Mouse (Mus musculus) left cerebral cortex, adult 6 months (tissue): Measurements from ENCODE around the gene Olfr1555-ps1. TPM values are rescaled to one million over a fixed set of nuclear protein-coding genes. Genes with fewer than 3 reads are reported as not detected.

Experiments used
- long read RNA-seq, 2 experiments: library from polyadenylated mRNA; unstranded; transcript quantifications; one replicate each; pipeline ENCODE4 v2.0.0; 2019 to 2020
- polyA plus RNA-seq: library from polyadenylated mRNA; unstranded; fragments of <200 nt; fragmentation: Nextera tagmentation; gene quantifications from 2 replicates; pipeline ENCODE4 v1.2.3, GENCODE M21; 2021

Olfr1555-ps1 gene
- polyA plus RNA-seq: not detected in 2 replicates
- long read RNA-seq, experiment 1: 0 reads
- long read RNA-seq, experiment 2: 0 reads

DNA sequence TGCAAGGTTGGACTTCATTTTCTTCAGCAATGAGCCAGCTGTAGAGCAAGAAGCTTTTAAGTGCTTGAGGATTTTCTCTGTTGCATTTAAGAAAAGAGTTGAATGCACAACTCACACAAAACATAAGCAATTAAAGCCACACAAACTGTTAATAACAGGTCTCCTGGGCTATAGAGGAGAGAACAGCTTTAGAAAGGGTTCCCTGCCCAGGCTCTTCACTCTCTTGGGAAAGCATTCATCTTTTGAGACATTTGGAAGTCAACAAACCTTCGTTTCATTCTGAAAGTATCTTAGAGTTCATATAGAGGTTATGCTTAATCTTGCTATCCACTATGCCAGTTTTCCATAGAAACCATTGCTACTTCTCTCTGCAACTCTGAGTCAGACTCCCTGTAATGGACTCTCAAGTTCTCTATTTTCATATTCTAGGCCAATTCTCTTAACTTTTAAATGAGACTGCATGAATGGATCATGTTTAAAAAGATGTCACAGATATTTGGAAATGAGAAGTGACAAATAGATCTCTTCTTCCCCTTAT, at the start of gene Olfr1555-ps1:
Gene Olfr1555-ps1 (minus strand): TSS at position 51 of the 538 bp plus-strand sequence.

DNA sequence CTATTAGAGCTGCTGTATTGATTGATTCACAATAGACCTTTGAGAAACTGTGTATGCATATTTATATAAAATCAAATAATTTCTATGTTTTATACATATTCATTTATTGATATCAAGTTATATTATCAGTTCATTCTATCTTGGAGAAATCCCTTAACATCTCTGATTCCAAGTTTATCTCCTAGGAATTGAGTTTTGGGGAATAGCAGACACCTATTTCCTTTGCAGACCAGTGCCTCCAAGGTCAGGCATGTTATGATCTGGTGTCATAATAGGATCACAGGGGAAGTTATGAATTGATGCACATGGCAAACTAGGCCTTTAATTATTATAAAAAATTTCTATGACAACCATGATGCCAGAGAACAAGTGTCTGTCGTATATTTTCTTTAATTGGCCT, 30.4 kb upstream of the Olfr1555-ps1 start, which contains the start of gene Olfr1431:
Gene Olfr1431 (plus strand): TSS at position 301 of the 400 bp plus-strand sequence.

DNA sequence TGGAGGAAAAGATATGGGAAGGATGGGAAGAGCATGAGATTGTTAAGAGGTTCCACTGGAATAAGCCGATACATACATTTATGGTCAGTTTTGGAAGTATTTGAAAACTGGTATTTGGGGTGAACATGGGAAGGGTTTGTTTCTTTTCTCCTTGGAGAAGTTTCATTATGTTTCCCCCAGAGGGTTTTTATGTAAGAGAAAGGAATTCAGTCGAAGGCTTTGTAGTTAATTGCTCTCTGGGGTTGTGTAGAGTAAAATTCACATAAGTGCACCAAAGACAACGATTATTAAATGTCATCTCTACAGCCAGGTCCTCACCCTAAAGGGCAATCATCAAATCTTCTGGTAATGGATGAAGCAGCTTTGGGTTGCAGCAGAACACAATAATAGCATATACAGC, 46.8 kb downstream of the Olfr1555-ps1 start, which contains the start of gene Olfr76:
Gene Olfr76 (minus strand): TSS at position 101 of the 400 bp plus-strand sequence.

DNA sequence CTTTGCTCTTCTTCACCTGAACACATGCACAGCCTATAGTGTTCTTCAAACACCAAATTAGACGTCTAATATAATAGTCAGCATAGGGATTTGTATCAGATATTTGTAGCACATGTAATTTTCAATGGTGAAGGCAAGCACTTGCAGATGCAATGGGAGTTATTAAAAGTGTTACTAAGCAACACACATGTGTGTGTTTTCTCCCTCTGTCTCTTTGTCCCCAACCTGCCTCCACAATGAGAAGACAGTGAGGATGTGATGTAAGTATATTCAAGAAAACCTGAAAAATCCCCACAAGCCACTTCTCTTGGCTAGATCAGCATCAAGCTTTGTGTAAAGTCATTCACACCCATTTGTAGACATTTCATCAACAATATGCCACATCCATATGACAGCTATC, 54.1 kb downstream of the Olfr1555-ps1 start, which contains the start of gene Olfr1428:
Gene Olfr1428 (minus strand): TSS at position 101 of the 400 bp plus-strand sequence.

Other genes with a start within 250 kb of the Olfr1555-ps1 start
- gene Osbp, start 204.2 kb downstream of the Olfr1555-ps1 start, polyA plus RNA-seq: 5.7 and 5.8 TPM in 2 replicates
- gene Olfr1423, start 128.8 kb downstream of the Olfr1555-ps1 start, polyA plus RNA-seq: not detected in 2 replicates
- not detected in 2 replicates for gene Olfr1424, start 107.4 kb downstream of the Olfr1555-ps1 start, polyA plus RNA-seq
- gene Olfr1425, start 92.4 kb downstream of the Olfr1555-ps1 start, polyA plus RNA-seq: not detected in 2 replicates
- gene Olfr1426, start 78.1 kb downstream of the Olfr1555-ps1 start, polyA plus RNA-seq: not detected in 2 replicates
- gene Olfr1427, start 66.8 kb downstream of the Olfr1555-ps1 start, polyA plus RNA-seq: not detected in 2 replicates
- gene Olfr1428, start 54.2 kb downstream of the Olfr1555-ps1 start, polyA plus RNA-seq: not detected in 2 replicates
- not detected in 2 replicates for gene Olfr76, start 46.9 kb downstream of the Olfr1555-ps1 start, polyA plus RNA-seq
- gene Olfr1431, start 30.5 kb upstream of the Olfr1555-ps1 start, polyA plus RNA-seq: not detected in 2 replicates
- not detected in 2 replicates for gene Olfr1432, start 62.5 kb upstream of the Olfr1555-ps1 start, polyA plus RNA-seq
- not detected in 2 replicates for gene Olfr262, start 71.5 kb upstream of the Olfr1555-ps1 start, polyA plus RNA-seq
- gene Olfr235, start 90.9 kb upstream of the Olfr1555-ps1 start, polyA plus RNA-seq: not detected in 2 replicates
- not detected in 2 replicates for gene Olfr1434, start 109.7 kb upstream of the Olfr1555-ps1 start, polyA plus RNA-seq
- gene Olfr1436, start 129.0 kb upstream of the Olfr1555-ps1 start, polyA plus RNA-seq: not detected in 2 replicates
- gene Olfr1437, start 155.0 kb upstream of the Olfr1555-ps1 start, polyA plus RNA-seq: not detected in 2 replicates
- not detected in 2 replicates for gene Olfr1438-ps1, start 165.8 kb upstream of the Olfr1555-ps1 start, polyA plus RNA-seq
- gene Olfr1440, start 217.2 kb upstream of the Olfr1555-ps1 start, polyA plus RNA-seq: not detected in 2 replicates
- not detected in 2 replicates for gene Olfr1441, start 247.3 kb upstream of the Olfr1555-ps1 start, polyA plus RNA-seq